Mouse (Mus musculus): ENCODE results near the gene Furin.

DNA sequence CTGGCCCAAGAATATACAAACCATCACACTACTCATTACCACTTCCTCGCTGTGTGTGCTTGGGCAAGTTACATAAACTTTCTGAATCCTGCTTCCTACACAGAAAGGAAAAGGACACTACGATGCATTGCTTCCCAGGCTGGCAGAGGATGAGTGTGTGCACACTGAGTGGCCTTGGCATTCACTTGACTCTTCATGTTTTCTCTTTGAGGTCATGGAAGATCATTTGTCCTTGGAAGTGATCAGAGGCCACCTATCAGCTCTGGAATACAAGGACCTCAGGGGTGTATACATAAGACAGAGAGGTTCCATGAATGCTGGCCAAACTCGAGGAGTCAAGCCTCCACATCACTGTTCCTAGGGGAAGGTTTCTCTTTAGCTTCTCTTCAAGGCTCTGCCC is 47.9 kb upstream of the Furin start:
- TF ChIP-seq GATA1 (IDR thresholded peaks at IDR 0.05; ENCODE audit: low read length) (no peak), TAL1 (IDR thresholded peaks at IDR 0.05; ENCODE audit: low read length) (no peak)

Data from erythroblast, embryonic 14.5 days (primary cell).